Mouse (Mus musculus): ENCODE measurements at regions not wholly inside any gene's neighbourhood (a gene's known extent, or its start where the extent isn't known, plus 50 kb on each side); places are given as distances from the start of the nearest gene placed in this dataset.

DNA sequence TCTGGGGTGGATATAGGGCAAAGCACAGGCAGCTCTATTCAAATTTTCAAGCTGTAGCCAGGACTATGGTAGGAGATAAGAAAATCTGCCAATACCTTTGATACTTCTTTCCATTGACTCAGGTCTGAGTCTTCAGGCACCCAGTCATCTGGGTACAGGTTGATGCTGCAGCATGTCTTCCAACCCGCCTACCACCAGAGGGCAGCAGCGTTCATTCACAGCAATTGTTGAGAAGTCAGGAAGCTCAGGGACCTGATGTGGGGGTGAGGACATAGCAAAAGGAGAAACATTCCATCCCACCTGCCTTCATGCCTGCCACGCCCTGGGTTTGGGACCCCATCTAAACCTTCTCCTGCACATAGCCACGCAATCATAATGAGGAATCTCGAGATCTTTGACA is 118.2 kb upstream of the Gm21876 start:
- in situ Hi-C loops (cut with MboI; ENCODE audit: low pct_unique_long_range_greater_than_20kb in 1 of 2, low sequenced_read_pairs in 2 of 2, unreplicated experiment in 1 of 2) = no loop called here

GRCm38 (mm10) chrX:21295460-21295859 is 120.0 kb upstream of the Gm21876 start:
- in situ Hi-C loops (cut with MboI; ENCODE audit: low pct_unique_long_range_greater_than_20kb in 1 of 2, low sequenced_read_pairs in 2 of 2, unreplicated experiment in 1 of 2) = no loop called here

DNA sequence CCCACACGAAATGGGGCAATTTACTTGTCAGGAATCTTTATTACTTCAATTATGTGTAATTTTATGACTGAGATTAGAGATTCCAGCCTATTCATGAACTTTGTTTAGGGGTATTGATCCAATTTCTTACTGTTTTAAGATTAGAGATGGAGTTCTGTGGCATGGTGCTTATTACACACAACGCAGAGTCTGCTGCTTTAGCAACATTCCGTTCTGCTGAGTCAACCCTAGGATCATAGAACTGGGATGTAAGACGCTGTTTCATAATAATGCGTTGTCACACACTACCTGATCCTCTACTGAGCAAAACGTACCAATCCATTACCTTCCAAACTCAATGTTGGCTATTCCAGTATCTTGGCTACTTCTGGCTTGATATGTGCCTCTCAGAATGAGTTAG is 121.9 kb upstream of the Gm21876 start:
- in situ Hi-C loops (cut with MboI; ENCODE audit: low pct_unique_long_range_greater_than_20kb in 1 of 2, low sequenced_read_pairs in 2 of 2, unreplicated experiment in 1 of 2) = no loop called here

DNA sequence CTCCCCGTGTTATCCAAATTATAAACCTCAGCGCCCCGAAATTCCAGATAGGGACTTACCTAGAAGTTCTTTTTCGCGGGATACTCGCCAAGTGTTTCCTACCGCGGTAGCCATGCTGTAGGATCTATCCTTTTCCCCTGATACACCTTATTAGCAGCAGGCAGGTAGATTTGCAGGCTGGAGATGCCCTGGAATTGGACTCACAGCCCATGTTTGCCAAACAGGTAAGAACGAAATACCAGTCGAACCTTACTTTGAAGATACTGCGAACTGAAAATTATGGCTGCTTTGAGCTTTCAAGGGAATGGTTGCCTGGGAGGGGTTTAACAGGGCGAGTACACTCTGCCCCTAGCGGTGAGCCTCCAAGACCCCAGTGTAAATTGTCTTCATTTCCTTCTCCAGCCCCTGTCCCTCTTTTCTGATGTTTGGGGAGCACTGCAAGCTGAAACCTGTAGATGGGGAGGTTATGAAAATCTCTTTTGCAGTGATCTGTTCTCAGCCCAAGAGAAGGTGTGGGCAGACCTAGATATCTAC is 149.8 kb upstream of the Agtr2 start:
- in situ Hi-C loops (cut with MboI; ENCODE audit: low pct_unique_long_range_greater_than_20kb in 1 of 2, low sequenced_read_pairs in 2 of 2, unreplicated experiment in 1 of 2) = loop anchor here in 1 of 2 experiments (25.0 kb wide), 1 partner anchor 497 kb away; no protein-coding TSS in a partner anchor

DNA sequence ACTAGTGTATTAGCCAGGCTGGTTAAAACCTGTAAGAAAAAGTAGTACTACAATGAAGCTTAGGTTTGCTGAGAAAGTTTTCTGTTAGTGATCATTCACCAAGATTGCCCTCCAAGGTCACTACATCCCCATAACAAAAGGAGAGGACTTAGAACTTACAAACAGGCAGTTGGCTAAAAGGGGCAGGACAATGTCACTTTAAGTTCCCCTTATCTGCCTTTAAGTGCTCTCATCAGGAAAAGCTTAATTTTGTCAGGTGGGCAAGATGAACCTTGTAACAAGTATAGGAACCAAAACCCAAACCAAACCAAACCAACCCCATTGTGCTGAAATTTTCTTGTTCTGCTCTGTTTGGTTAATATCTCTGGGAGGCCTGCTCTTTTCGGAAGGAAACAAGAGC is 139.9 kb upstream of the Agtr2 start:
- in situ Hi-C loops (cut with MboI; ENCODE audit: low pct_unique_long_range_greater_than_20kb in 1 of 2, low sequenced_read_pairs in 2 of 2, unreplicated experiment in 1 of 2) = loop anchor here in 1 of 2 experiments (25.0 kb wide), 1 partner anchor 507 kb away; no protein-coding TSS in a partner anchor

- in situ Hi-C loops (cut with MboI; ENCODE audit: low pct_unique_long_range_greater_than_20kb in 1 of 2, low sequenced_read_pairs in 2 of 2, unreplicated experiment in 1 of 2) = no loop called here
Observed at GRCm38 (mm10) chrX:21350503-21350902, 133.8 kb upstream of the Agtr2 start.

DNA sequence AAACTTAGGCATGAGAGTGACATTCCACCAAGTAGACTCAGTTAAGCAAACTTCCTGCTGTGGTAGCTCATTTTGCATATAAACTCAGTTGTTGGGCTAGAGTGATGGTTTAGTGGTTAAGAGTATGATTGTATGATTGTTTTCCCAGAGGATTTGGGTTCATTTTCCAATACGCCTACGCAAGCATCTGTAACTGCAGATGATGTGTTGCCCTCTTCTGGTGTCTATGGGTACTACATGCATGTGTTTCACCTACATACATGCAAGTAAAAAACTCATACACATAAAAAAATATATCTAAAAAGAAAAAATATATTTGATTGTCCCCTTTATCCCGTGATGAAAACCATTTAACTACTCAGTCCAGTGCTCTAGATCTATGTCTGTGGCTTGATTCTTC is 132.0 kb upstream of the Agtr2 start:
- in situ Hi-C loops (cut with MboI; ENCODE audit: low pct_unique_long_range_greater_than_20kb in 1 of 2, low sequenced_read_pairs in 2 of 2, unreplicated experiment in 1 of 2) = no loop called here

GRCm38 (mm10) chrX:21360771-21361667 is 123.3 kb upstream of the Agtr2 start:
- in situ Hi-C loops (cut with MboI; ENCODE audit: low pct_unique_long_range_greater_than_20kb in 1 of 2, low sequenced_read_pairs in 2 of 2, unreplicated experiment in 1 of 2) = no loop called here

GRCm38 (mm10) chrX:21385221-21385620 is 99.1 kb upstream of the Agtr2 start:
- in situ Hi-C loops (cut with MboI; ENCODE audit: low pct_unique_long_range_greater_than_20kb in 1 of 2, low sequenced_read_pairs in 2 of 2, unreplicated experiment in 1 of 2) = no loop called here

DNA sequence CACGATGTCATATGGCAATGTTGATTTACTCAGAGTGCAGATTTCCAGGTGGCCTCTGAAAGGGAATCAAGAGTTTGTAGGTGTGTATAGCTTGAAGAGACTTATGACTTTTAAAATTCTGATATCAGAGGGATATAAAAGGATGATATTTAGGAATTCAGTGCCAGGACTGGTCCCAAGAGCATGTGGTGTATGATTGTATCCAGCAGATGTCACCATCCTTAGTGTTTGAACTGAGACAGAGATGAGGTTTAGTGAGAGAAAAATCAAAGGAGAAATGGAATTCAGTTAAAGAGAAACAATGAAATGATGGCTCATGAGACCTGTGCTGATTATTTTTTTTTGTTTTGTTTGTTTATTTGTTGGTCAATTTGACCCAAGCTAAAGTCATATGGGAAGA is 94.4 kb upstream of the Agtr2 start:
- in situ Hi-C loops (cut with MboI; ENCODE audit: low pct_unique_long_range_greater_than_20kb in 1 of 2, low sequenced_read_pairs in 2 of 2, unreplicated experiment in 1 of 2) = no loop called here

DNA sequence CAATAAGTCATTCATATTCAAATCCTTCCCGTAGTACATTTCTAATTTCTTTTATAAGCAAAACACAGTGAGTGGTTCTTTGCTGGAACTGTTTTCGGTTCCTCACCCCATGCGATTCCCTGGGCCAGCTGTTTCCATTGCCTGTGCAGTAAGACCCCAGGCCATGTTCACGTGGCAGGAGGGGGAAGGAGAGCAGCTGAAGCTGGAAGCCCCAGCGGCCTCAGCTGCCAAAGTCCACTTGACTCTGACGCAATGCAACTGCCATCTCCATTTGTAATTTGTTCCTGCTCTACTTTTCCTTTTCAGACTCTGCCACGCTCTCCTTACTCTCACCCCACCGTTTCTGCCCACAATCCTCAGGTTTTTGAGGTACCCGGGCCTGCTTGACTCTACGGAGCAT is 91.1 kb upstream of the Agtr2 start:
- in situ Hi-C loops (cut with MboI; ENCODE audit: low pct_unique_long_range_greater_than_20kb in 1 of 2, low sequenced_read_pairs in 2 of 2, unreplicated experiment in 1 of 2) = no loop called here

- in situ Hi-C loops (cut with MboI; ENCODE audit: low pct_unique_long_range_greater_than_20kb in 1 of 2, low sequenced_read_pairs in 2 of 2, unreplicated experiment in 1 of 2) = no loop called here
Observed at GRCm38 (mm10) chrX:21424797-21425196, 59.5 kb upstream of the Agtr2 start.

- in situ Hi-C loops (cut with MboI; ENCODE audit: low pct_unique_long_range_greater_than_20kb in 1 of 2, low sequenced_read_pairs in 2 of 2, unreplicated experiment in 1 of 2) = no loop called here
Observed at GRCm38 (mm10) chrX:21428081-21428480, 56.3 kb upstream of the Agtr2 start.

DNA sequence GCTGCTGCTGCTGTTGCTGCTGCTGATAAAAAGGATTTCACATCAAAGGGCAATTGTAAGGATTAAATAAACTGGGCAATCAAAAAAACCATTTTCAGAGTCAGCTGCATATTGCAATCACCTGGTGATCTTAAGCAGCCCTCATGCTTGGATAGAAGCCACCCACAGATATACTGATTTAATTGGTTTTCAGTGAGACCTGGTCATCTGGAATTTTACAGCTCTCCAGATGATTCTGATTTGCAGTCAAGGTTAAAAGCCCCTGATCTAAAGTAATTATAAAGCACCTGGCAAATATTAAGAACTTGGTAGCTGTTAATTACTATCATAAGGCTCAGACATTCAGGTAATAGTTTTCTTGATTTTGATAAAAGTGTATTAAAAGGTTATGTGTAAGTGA is 50.8 kb upstream of the Agtr2 start:
- in situ Hi-C loops (cut with MboI; ENCODE audit: low pct_unique_long_range_greater_than_20kb in 1 of 2, low sequenced_read_pairs in 2 of 2, unreplicated experiment in 1 of 2) = no loop called here

Data from mouse embryonic stem cell (cell line).